Mouse (Mus musculus) layer of hippocampus, adult 9-11 months (tissue): ENCODE results near the gene G430095P16Rik.

Experiments
- DNase-seq: peaks from one replicate; pipeline ENCODE4 v3.0.0; 2022

The G430095P16Rik gene

GRCm38 (mm10) chr8:84703466-84704249 lies 19.1 kb upstream of the G430095P16Rik start:
- no peak for DNase-seq

GRCm38 (mm10) chr8:84704356-84704755 lies 18.5 kb upstream of the G430095P16Rik start:
- DNase-seq, result no peak

GRCm38 (mm10) chr8:84704867-84705831 lies 17.7 kb upstream of the G430095P16Rik start:
- DNase-seq, result no peak

GRCm38 (mm10) chr8:84705960-84706359 lies 16.8 kb upstream of the G430095P16Rik start:
- no peak for DNase-seq

GRCm38 (mm10) chr8:84706610-84707266 lies 16.1 kb upstream of the G430095P16Rik start:
- DNase-seq, result no peak

- DNase-seq, result no peak
Measured at GRCm38 (mm10) chr8:84707267-84707883, 15.4 kb upstream of the G430095P16Rik start.

GRCm38 (mm10) chr8:84708071-84708541 lies 14.7 kb upstream of the G430095P16Rik start:
- DNase-seq, result no peak

- DNase-seq, result peak; percentile 91
Measured at GRCm38 (mm10) chr8:84708774-84709475, 13.9 kb upstream of the G430095P16Rik start.

GRCm38 (mm10) chr8:84709931-84710330 lies 12.9 kb upstream of the G430095P16Rik start:
- no peak for DNase-seq

GRCm38 (mm10) chr8:84711312-84711711 lies 11.5 kb upstream of the G430095P16Rik start:
- DNase-seq, result no peak

- DNase-seq, result peak; percentile 73
Measured at GRCm38 (mm10) chr8:84711933-84712758, 10.7 kb upstream of the G430095P16Rik start.

GRCm38 (mm10) chr8:84712759-84713120 lies 10.1 kb upstream of the G430095P16Rik start:
- DNase-seq, result no peak

- DNase-seq, result no peak
Measured at GRCm38 (mm10) chr8:84713381-84713780, 9.4 kb upstream of the G430095P16Rik start.

GRCm38 (mm10) chr8:84714161-84714560 lies 8.6 kb upstream of the G430095P16Rik start:
- DNase-seq, result no peak

- no peak for DNase-seq
Measured at GRCm38 (mm10) chr8:84715893-84716468, 6.8 kb upstream of the G430095P16Rik start.

GRCm38 (mm10) chr8:84716790-84717189 lies 6.0 kb upstream of the G430095P16Rik start:
- DNase-seq, result no peak

- DNase-seq, result no peak
Measured at GRCm38 (mm10) chr8:84718476-84718875, 4.3 kb upstream of the G430095P16Rik start.

- DNase-seq, result no peak
Measured at GRCm38 (mm10) chr8:84718959-84719690, 3.7 kb upstream of the G430095P16Rik start.

- no peak for DNase-seq
Measured at GRCm38 (mm10) chr8:84722530-84722849, 317 bp upstream of the G430095P16Rik start.

- DNase-seq, result no peak
Measured at GRCm38 (mm10) chr8:84723571-84723900, 729 bp downstream of the G430095P16Rik start.
